Mouse (Mus musculus) myocyte (in vitro differentiated cells): ENCODE measurements at regions not wholly inside any gene's neighbourhood (a gene's known extent, or its start where the extent isn't known, plus 50 kb on each side); places are given as distances from the start of the nearest gene placed in this dataset.

ENCODE experiments used
- H3K27me3 ChIP-seq: one replicate; pipeline ENCODE4 v1.6.1; 2011; ENCODE audit not compliant: control insufficient read depth, insufficient read depth, insufficient read length
- H3K36me3 ChIP-seq: one replicate; pipeline ENCODE4 v1.6.1; 2011; ENCODE audit not compliant: control insufficient read depth, insufficient read depth
- H3K4me2 ChIP-seq: one replicate; pipeline ENCODE4 v1.6.1; 2011; ENCODE audit warnings: low read depth, control low read depth
- H3K4me3 ChIP-seq: one replicate; pipeline ENCODE4 v1.5.1; 2011; ENCODE audit warnings: mild to moderate bottlenecking, control low read depth, moderate library complexity
- H3K79me2 ChIP-seq: one replicate; pipeline ENCODE4 v1.6.1; 2011; ENCODE audit not compliant: control insufficient read depth, insufficient read depth
- H3ac ChIP-seq: one replicate; pipeline ENCODE4 v1.6.1; 2011; ENCODE audit not compliant: control insufficient read depth, insufficient read length
- CEBPB ChIP-seq: IDR thresholded peaks from 2 replicates; pipeline ENCODE4 v1.6.1; 2011; ENCODE audit warnings: mild to moderate bottlenecking, moderate library complexity; ENCODE audit not compliant: poor library complexity, insufficient read depth, severe bottlenecking
- E2F4 ChIP-seq: IDR thresholded peaks from one replicate; pipeline ENCODE4 v1.6.1; 2011; ENCODE audit warnings: mild to moderate bottlenecking, control low read depth, moderate library complexity; ENCODE audit not compliant: insufficient read depth
- MAX ChIP-seq: IDR thresholded peaks from one replicate; pipeline ENCODE4 v1.6.1; 2011; ENCODE audit warnings: low read depth, mild to moderate bottlenecking, control low read depth
- MYOD1 ChIP-seq, 3 experiments: IDR thresholded peaks; one replicate each; pipeline ENCODE4 v1.6.1; 2011; ENCODE audit warnings: control low read depth in 2 of 3, low read depth in 2 of 3, mild to moderate bottlenecking in 2 of 3, moderate library complexity in 1 of 3; ENCODE audit not compliant: insufficient read length in 2 of 3, control insufficient read depth in 1 of 3
- MYOG ChIP-seq, 3 experiments: IDR thresholded peaks; one replicate each; pipeline ENCODE4 v1.6.1; 2011; ENCODE audit warnings: control low read depth in 2 of 3, low read depth in 2 of 3, mild to moderate bottlenecking in 2 of 3; ENCODE audit not compliant: insufficient read length in 2 of 3, control insufficient read depth in 1 of 3, insufficient read depth in 1 of 3
- POLR2A ChIP-seq: IDR thresholded peaks from one replicate; pipeline ENCODE4 v1.6.1; 2011; ENCODE audit warnings: low read depth, mild to moderate bottlenecking, control low read depth, moderate library complexity; ENCODE audit not compliant: insufficient read length
- POLR2AphosphoS2 ChIP-seq: IDR thresholded peaks from one replicate; pipeline ENCODE4 v1.6.1; 2011; ENCODE audit warnings: low read depth, control low read depth; ENCODE audit not compliant: insufficient read length
- REST ChIP-seq: IDR thresholded peaks from one replicate; pipeline ENCODE4 v1.6.1; 2011; ENCODE audit warnings: mild to moderate bottlenecking, control low read depth, moderate library complexity; ENCODE audit not compliant: insufficient read depth, insufficient read length
- SRF ChIP-seq: IDR thresholded peaks from one replicate; pipeline ENCODE4 v1.6.1; 2011; ENCODE audit warnings: low read depth; ENCODE audit not compliant: control insufficient read depth, insufficient read length
- TCF12 ChIP-seq: IDR thresholded peaks from one replicate; pipeline ENCODE4 v1.6.1; 2011; ENCODE audit warnings: mild to moderate bottlenecking, control low read depth; ENCODE audit not compliant: poor library complexity, insufficient read depth, severe bottlenecking
- TCF3 ChIP-seq: IDR thresholded peaks from one replicate; pipeline ENCODE4 v1.6.1; 2011; ENCODE audit warnings: low read depth, control low read depth; ENCODE audit not compliant: insufficient read length
- USF1 ChIP-seq: IDR thresholded peaks from one replicate; pipeline ENCODE4 v1.6.1; 2011; ENCODE audit warnings: low read depth, mild to moderate bottlenecking, control low read depth, moderate library complexity

DNA sequence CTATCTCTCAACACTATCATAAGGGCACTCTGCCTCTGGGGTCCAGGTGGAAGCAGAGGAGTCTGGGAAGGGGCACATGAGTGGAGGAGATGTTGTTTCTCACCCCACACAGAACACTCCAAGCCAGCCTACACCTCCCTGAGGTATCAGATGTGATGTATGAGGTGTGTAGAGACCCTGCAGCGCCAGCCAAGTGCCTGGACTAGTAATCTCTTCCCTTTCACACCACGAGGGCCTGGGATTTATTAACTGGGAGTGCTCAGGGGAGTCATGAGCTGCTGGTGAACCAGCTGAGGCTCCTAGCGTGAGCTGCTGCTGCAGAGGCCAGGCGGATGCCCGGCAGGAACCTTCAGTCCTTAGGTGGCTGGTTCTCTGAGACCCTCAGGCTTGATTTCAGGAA is 60.6 kb upstream of the Tle3 start:
- Histone ChIP-seq H3K4me3 (no peak overlapping the region), H3K36me3 (no peaks in the 10 kb centered on the region), H3K79me2 (no peaks in the 10 kb centered on the region), H3K4me2 (no peak overlapping the region), H3ac (no peak overlapping the region), H3K27me3 (no peaks in the 10 kb centered on the region)
- no peak for TF ChIP-seq CEBPB
- TF ChIP-seq USF1, result no peak
- no peak for TF ChIP-seq MAX
- no peak for TF ChIP-seq SRF
- no peak for TF ChIP-seq POLR2A
- no peak for TF ChIP-seq TCF12
- no peak for TF ChIP-seq TCF3
- no peak for TF ChIP-seq REST
- TF ChIP-seq MYOD1 (IDR thresholded peaks at IDR 0.05; ENCODE audit: control insufficient read depth in 1 of 3, insufficient read length in 2 of 3, low read depth in 2 of 3), result no peak

DNA sequence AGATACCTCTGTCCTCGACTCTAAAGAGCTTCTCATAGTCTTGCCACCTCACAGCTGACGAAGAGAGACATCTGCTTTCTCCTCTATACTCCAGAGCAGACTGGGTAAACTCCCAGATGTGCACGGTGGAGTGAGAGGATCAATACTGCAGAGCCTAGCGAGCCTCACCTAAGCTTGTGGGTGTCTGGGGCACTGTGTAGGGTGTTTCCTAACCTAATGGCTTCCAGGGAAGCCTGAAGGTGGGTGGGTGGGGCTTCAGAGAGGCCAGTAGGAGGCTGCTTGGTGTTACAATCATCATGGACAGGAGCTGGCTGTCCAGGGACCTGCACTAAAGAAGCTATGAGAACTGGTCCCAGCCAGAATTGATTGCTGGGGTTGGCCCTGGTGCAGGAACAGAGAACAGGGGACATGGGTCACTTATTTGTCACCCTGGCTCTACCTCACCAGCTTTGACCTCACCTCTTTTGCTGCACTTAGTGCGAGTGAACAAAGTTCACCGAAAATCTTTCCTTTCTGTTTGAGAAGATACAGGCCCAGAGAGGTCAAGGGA is 57.5 kb upstream of the Tle3 start:
- no peaks in the 10 kb centered on the region for H3K79me2 ChIP-seq
- no peaks in the 10 kb centered on the region for H3K27me3 ChIP-seq
- no peak for TF ChIP-seq MYOD1 (IDR thresholded peaks at IDR 0.05; ENCODE audit: control insufficient read depth in 1 of 3, insufficient read length in 2 of 3, low read depth in 2 of 3)
- no peak for TF ChIP-seq TCF12
- TF ChIP-seq POLR2AphosphoS2, result no peak
- TF ChIP-seq E2F4, result no peak
- TF ChIP-seq REST, result no peak
- no peak for TF ChIP-seq USF1
- no peak for TF ChIP-seq CEBPB
- TF ChIP-seq MYOG (IDR thresholded peaks at IDR 0.05; ENCODE audit: control insufficient read depth in 1 of 3, insufficient read depth in 1 of 3, insufficient read length in 2 of 3, low read depth in 2 of 3), result no peak
- TF ChIP-seq TCF3, result no peak
- no peak for TF ChIP-seq POLR2A
- no peak for TF ChIP-seq SRF
- TF ChIP-seq MAX, result no peak
- no peak overlapping the region for H3K4me3 ChIP-seq
- no peak overlapping the region for H3K4me2 ChIP-seq
- no peak overlapping the region for H3ac ChIP-seq
- H3K36me3 ChIP-seq, result no peaks in the 10 kb centered on the region

DNA sequence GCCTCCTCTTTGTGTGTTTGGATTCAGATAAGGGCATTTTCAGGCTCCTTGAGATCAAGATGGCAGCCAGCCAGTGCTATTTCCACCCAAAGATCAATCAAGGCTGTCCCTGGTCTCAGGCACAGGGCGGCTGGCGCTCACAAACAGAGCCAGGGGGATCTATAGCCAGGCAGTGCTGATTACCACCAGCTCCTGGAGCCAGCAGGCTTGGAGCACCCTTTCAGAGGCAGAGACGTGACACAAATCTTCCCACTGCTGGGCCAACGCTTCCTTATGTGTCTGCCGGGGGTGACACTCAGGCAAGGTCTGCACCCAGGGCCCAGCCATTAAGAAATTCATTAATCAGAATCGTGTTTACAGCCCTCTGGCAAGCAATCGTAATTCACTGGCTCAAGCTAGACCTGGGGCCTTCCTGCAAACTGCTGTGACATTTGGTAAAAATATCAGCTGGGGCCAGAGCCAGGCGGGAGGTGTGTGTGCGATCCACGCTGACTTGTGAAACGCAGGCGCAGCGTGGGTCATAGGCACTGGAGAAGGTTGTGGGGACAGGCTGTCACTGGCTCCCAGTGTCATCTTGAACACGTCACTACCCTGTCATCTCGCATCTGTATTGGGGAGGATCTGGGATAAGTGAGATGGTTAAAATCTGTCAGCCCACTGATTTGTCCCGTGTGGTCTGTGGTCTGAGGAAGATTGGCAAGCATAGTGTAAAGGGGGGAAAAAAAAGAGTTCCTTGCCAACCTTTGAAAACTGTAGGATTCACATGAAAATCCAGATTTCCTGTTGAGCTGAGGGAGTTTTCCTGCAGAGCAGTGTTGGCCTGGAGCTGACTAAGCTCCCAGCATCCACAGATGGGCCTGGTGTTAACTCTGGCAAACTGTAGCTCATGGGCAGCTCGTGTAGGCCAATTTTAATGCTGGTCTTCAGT is 56.5 kb upstream of the Tle3 start:
- Histone ChIP-seq H3K36me3 (no peaks in the 10 kb centered on the region), H3K4me2 (no peak overlapping the region), H3ac (no peak overlapping the region), H3K79me2 (no peaks in the 10 kb centered on the region), H3K4me3 (no peak overlapping the region), H3K27me3 (no peaks in the 10 kb centered on the region)
- no peak for TF ChIP-seq POLR2AphosphoS2
- TF ChIP-seq TCF12, result no peak
- no peak for TF ChIP-seq MYOG (IDR thresholded peaks at IDR 0.05; ENCODE audit: control insufficient read depth in 1 of 3, insufficient read depth in 1 of 3, insufficient read length in 2 of 3, low read depth in 2 of 3)

DNA sequence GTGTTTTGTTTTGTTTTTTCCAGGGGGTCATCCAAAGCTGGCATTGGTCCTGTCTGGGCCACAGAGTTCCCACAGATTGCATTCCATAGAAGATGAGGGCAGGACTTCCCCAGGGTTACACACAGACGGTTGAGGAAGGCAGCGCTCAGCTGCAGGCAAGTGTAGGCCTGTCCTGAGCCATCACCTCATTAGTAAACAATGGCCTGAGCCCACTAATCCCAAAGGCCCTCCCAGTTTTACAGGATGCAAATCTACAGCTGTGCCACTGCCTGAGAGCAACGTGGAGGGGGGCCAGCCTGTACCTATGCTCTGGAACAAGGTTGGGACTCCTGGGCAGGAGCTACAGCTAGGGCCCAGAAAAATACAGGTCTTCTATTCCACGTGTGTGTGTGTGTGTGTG is 55.7 kb upstream of the Tle3 start:
- H3K27me3 ChIP-seq, result no peaks in the 10 kb centered on the region
- H3K4me3 ChIP-seq, result no peak overlapping the region
- no peak overlapping the region for H3K4me2 ChIP-seq
- H3K36me3 ChIP-seq, result no peaks in the 10 kb centered on the region
- no peak for TF ChIP-seq TCF3
- TF ChIP-seq MYOG (IDR thresholded peaks at IDR 0.05; ENCODE audit: control insufficient read depth in 1 of 3, insufficient read depth in 1 of 3, insufficient read length in 2 of 3, low read depth in 2 of 3), result no peak
- no peak for TF ChIP-seq TCF12
- TF ChIP-seq CEBPB, result no peak
- TF ChIP-seq MAX, result no peak
- no peak for TF ChIP-seq POLR2AphosphoS2
- TF ChIP-seq MYOD1 (IDR thresholded peaks at IDR 0.05; ENCODE audit: control insufficient read depth in 1 of 3, insufficient read length in 2 of 3, low read depth in 2 of 3), result no peak
- no peak for TF ChIP-seq USF1
- no peak for TF ChIP-seq REST
- TF ChIP-seq POLR2A, result no peak
- no peak for TF ChIP-seq E2F4
- TF ChIP-seq SRF, result no peak
- no peak overlapping the region for H3ac ChIP-seq
- no peaks in the 10 kb centered on the region for H3K79me2 ChIP-seq

DNA sequence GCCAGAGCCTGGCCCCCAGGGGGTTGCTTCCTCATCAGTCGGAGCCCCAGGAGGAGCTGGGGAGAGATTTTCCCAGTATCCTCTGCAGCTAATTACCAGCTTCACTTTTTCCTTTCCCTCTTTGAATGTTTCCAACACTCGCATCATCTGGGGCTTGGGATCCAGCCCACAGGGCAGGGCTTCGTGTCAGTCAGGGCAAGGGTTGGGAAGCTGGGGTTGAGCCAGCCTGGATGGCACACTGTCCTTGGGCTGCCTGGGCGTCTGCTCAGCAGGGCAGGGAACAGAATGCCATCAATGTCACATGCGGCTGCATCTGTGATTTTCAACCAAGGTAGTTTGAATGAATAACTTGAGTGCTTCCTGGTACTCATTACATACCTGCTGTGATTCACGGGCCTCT is 52.4 kb upstream of the Tle3 start:
- H3ac ChIP-seq, result no peak overlapping the region
- TF ChIP-seq MYOG (IDR thresholded peaks at IDR 0.05; ENCODE audit: control insufficient read depth in 1 of 3, insufficient read depth in 1 of 3, insufficient read length in 2 of 3, low read depth in 2 of 3), result no peak
- H3K27me3 ChIP-seq, result no peaks in the 10 kb centered on the region
- no peaks in the 10 kb centered on the region for H3K36me3 ChIP-seq
- no peak overlapping the region for H3K4me2 ChIP-seq
- H3K4me3 ChIP-seq, result no peak overlapping the region
- no peaks in the 10 kb centered on the region for H3K79me2 ChIP-seq
